Mouse (Mus musculus): Measurements from ENCODE around the gene Rpl24.

DNA sequence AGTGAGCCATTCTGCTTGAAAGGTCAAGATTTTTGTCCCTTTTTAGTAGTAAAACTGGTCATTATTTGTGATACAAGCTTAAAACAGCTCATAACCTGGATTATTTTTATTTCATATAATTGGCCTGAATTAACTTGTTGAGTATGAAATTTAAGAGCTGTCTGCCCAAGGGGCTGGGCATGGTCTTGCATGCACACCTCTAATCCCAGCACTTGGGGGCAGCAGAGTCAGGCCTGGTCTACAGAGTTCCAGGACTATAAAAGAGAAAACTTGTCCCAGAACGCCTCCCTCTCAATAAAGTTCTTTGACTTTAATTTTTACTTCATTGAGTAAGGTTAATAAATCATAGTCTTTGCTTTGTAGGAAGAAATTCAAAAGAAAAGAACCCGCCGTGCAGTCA is 3.1 kb downstream of the Rpl24 start:
- TF ChIP-seq POLR2A (IDR thresholded peaks at IDR 0.05; ENCODE audit: extremely low read depth, insufficient read depth, low read length) (no peak), CTCF (IDR thresholded peaks at IDR 0.05; ENCODE audit: extremely low read depth, insufficient read depth, low read length) (peak; percentile 44)

Measured in cortical plate, adult 2 months (tissue).